Mouse (Mus musculus): ENCODE results near the gene Ptp4a2. TPM values are rescaled to one million over a fixed set of nuclear protein-coding genes. Genes with fewer than 3 reads are reported as not detected.

The Ptp4a2 gene
- polyA plus RNA-seq, 1 experiment from 2014 or later = 321 TPM

GRCm38 (mm10) chr4:129785178-129785577 lies 25.8 kb upstream of the Ptp4a2 start:
- Histone ChIP-seq H3K4me1 (replicated peaks; ENCODE audit: control insufficient read depth, insufficient read depth, low read length) (no peaks in the 10 kb centered on the region), H3K4me3 (ENCODE audit: low read depth, low read length) (no peak overlapping the region), H3K36me3 (ENCODE audit: control insufficient read depth, insufficient read depth) (no peaks in the 10 kb centered on the region), H3K9me3 (ENCODE audit: control insufficient read depth) (no peaks in the 10 kb centered on the region), H3K27ac (ENCODE audit: low read depth, low read length) (no peak overlapping the region), H3K4me2 (replicated peaks; ENCODE audit: low read depth) (no peak overlapping the region), H3K27me3 (replicated peaks; ENCODE audit: control insufficient read depth, insufficient read depth, low read length) (no peaks in the 10 kb centered on the region), H3K9ac (ENCODE audit: low read depth, low read length) (no peak overlapping the region)
- peak; percentile 98 for TF ChIP-seq CTCF (IDR thresholded peaks at IDR 0.05; ENCODE audit: low read depth)
- under 1% methylated on average over 4 of the region's 4 CpGs for WGBS
- 0 out of 2 replicates have a peak, but pooled peaks have one; percentile 31 for ATAC-seq

GRCm38 (mm10) chr4:129788693-129789092 lies 22.3 kb upstream of the Ptp4a2 start:
- Histone ChIP-seq H3K9ac (ENCODE audit: low read depth, low read length) (no peak overlapping the region), H3K4me3 (ENCODE audit: low read depth, low read length) (no peak overlapping the region), H3K4me1 (replicated peaks; ENCODE audit: control insufficient read depth, insufficient read depth, low read length) (no peaks in the 10 kb centered on the region), H3K9me3 (ENCODE audit: control insufficient read depth) (no peaks in the 10 kb centered on the region), H3K27ac (ENCODE audit: low read depth, low read length) (no peak overlapping the region), H3K27me3 (replicated peaks; ENCODE audit: control insufficient read depth, insufficient read depth, low read length) (no peaks in the 10 kb centered on the region), H3K4me2 (replicated peaks; ENCODE audit: low read depth) (no peak overlapping the region), H3K36me3 (ENCODE audit: control insufficient read depth, insufficient read depth) (no peaks in the 10 kb centered on the region)
- no peak for ATAC-seq
- 50% methylated on average over 8 of the region's 8 CpGs for WGBS
- TF ChIP-seq CTCF (IDR thresholded peaks at IDR 0.05; ENCODE audit: low read depth) = no peak

DNA sequence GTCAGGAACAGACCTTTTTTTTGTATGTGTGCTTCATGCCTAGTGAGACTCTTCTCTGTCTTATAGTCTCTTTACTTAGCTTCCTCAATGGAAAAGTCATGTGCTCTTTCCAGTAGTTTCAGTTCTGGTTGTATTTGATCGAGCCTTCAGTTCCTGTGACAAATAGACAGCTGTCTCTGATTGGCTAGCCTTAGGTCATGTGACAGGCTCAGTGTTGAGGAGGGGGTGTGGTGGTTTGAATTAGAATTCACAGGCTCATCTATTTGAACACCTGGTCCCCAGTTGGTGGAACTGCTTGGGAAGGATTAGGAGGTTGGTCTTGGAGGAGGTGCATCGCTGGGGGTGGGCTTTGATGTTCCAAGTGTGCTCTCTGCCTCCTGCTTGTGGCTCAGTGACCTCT lies 21.4 kb upstream of the Ptp4a2 start:
- Histone ChIP-seq H3K4me3 (ENCODE audit: low read depth, low read length) (no peak overlapping the region), H3K4me2 (replicated peaks; ENCODE audit: low read depth) (no peak overlapping the region), H3K4me1 (replicated peaks; ENCODE audit: control insufficient read depth, insufficient read depth, low read length) (no peaks in the 10 kb centered on the region), H3K27ac (ENCODE audit: low read depth, low read length) (no peak overlapping the region), H3K36me3 (ENCODE audit: control insufficient read depth, insufficient read depth) (no peaks in the 10 kb centered on the region), H3K9ac (ENCODE audit: low read depth, low read length) (no peak overlapping the region), H3K9me3 (ENCODE audit: control insufficient read depth) (no peaks in the 10 kb centered on the region), H3K27me3 (replicated peaks; ENCODE audit: control insufficient read depth, insufficient read depth, low read length) (no peaks in the 10 kb centered on the region)
- 86% methylated on average over 2 of the region's 2 CpGs for WGBS
- no peak for ATAC-seq
- no peak for TF ChIP-seq CTCF (IDR thresholded peaks at IDR 0.05; ENCODE audit: low read depth)

GRCm38 (mm10) chr4:129790475-129790874 lies 20.5 kb upstream of the Ptp4a2 start:
- Histone ChIP-seq H3K9me3 (ENCODE audit: control insufficient read depth) (no peaks in the 10 kb centered on the region), H3K9ac (ENCODE audit: low read depth, low read length) (no peak overlapping the region), H3K27me3 (replicated peaks; ENCODE audit: control insufficient read depth, insufficient read depth, low read length) (no peaks in the 10 kb centered on the region), H3K4me3 (ENCODE audit: low read depth, low read length) (no peak overlapping the region), H3K27ac (ENCODE audit: low read depth, low read length) (no peak overlapping the region), H3K4me2 (replicated peaks; ENCODE audit: low read depth) (no peak overlapping the region), H3K4me1 (replicated peaks; ENCODE audit: control insufficient read depth, insufficient read depth, low read length) (no peaks in the 10 kb centered on the region), H3K36me3 (ENCODE audit: control insufficient read depth, insufficient read depth) (no peaks in the 10 kb centered on the region)
- ATAC-seq = no peak
- TF ChIP-seq CTCF (IDR thresholded peaks at IDR 0.05; ENCODE audit: low read depth) = no peak
- 51% methylated on average over 3 of the region's 3 CpGs for WGBS

DNA sequence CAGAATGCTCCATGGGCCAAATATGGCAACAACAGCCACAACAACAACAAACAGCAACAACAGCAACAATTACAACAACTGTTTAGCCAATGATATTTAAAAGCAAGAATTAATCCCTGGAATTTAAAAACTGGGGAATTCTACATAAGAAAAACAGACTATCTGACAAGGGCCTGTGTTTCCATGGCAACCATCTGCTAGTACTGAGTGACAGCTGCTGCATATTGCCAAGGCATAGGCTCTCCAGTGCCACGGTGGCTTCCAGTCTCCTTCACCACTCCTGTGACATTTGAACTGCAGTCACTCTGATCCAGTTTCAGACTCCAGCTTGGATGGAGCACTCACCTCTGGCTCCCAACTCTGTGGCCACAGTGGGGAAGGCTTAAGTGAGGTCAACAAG lies 19.6 kb upstream of the Ptp4a2 start:
- no peak for TF ChIP-seq CTCF (IDR thresholded peaks at IDR 0.05; ENCODE audit: low read depth)
- Histone ChIP-seq H3K4me2 (replicated peaks; ENCODE audit: low read depth) (no peak overlapping the region), H3K4me3 (ENCODE audit: low read depth, low read length) (no peak overlapping the region), H3K9ac (ENCODE audit: low read depth, low read length) (no peak overlapping the region), H3K9me3 (ENCODE audit: control insufficient read depth) (no peaks in the 10 kb centered on the region), H3K27me3 (replicated peaks; ENCODE audit: control insufficient read depth, insufficient read depth, low read length) (no peaks in the 10 kb centered on the region), H3K36me3 (ENCODE audit: control insufficient read depth, insufficient read depth) (no peaks in the 10 kb centered on the region), H3K4me1 (replicated peaks; ENCODE audit: control insufficient read depth, insufficient read depth, low read length) (no peaks in the 10 kb centered on the region), H3K27ac (ENCODE audit: low read depth, low read length) (no peak overlapping the region)
- 45% methylated on average over 1 of the region's 1 CpGs for WGBS
- ATAC-seq = no peak

DNA sequence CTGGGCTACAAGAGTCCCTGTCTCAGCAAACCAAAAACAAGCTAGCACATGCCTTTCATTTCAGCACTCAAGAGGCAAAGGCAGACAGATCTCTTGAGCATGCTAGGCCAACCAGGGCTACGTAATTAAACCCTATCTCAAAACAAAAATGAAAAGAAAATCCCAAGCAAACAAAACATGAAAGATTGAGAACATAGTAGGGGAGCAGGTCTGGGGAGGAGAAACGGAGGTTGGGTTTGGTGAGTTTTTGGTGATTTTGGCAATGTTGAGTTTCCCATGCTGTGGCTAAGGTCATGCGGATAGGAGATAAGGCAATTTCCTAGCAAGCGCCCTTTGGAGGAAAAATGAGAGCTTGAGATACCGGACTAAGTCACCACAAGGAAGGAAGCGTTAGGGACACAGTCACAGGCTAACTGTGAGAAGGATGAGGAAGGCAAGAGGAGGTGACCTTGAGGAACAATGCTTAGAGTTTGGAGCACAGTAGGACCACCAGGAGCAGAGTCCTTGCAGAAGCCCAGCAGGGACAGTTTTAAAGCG lies 18.3 kb upstream of the Ptp4a2 start:
- ATAC-seq = no peak
- H3K9ac ChIP-seq (ENCODE audit: low read depth, low read length) = no peak overlapping the region
- no peak for TF ChIP-seq CTCF (IDR thresholded peaks at IDR 0.05; ENCODE audit: low read depth)

More for the DNA sequence above, 18.3 kb upstream of the Ptp4a2 start:
- H3K4me2 ChIP-seq (replicated peaks; ENCODE audit: low read depth) = no peak overlapping the region
- H3K27ac ChIP-seq (ENCODE audit: low read depth, low read length) = no peak overlapping the region
- H3K9me3 ChIP-seq (ENCODE audit: control insufficient read depth) = no peaks in the 10 kb centered on the region
- no peaks in the 10 kb centered on the region for H3K4me1 ChIP-seq (replicated peaks; ENCODE audit: control insufficient read depth, insufficient read depth, low read length)
- H3K27me3 ChIP-seq (replicated peaks; ENCODE audit: control insufficient read depth, insufficient read depth, low read length) = no peaks in the 10 kb centered on the region
- H3K4me3 ChIP-seq (ENCODE audit: low read depth, low read length) = no peak overlapping the region
- H3K36me3 ChIP-seq (ENCODE audit: control insufficient read depth, insufficient read depth) = no peaks in the 10 kb centered on the region
- 87% methylated on average over 7 of the region's 7 CpGs for WGBS
